Mouse (Mus musculus) olfactory bulb, adult 2 months (tissue): ENCODE results near the gene Anapc10.

ENCODE experiments used
- CTCF ChIP-seq: fragments of 200-500 bp; IDR thresholded peaks from 2 replicates; pipeline ENCODE4 v1.5.1; 2012; ENCODE audit warnings: low read depth, mild to moderate bottlenecking, low read length, moderate library complexity; ENCODE audit not compliant: insufficient read depth
- POLR2A ChIP-seq: fragments of 200-500 bp; IDR thresholded peaks from 2 replicates; pipeline ENCODE4 v1.6.1; 2012; ENCODE audit warnings: mild to moderate bottlenecking, low read depth, low read length, moderate library complexity; ENCODE audit not compliant: insufficient read depth

- TF ChIP-seq CTCF (no peak), POLR2A (no peak)
Observed at GRCm38 (mm10) chr8:79734304-79734703, 22.7 kb downstream of the Anapc10 start.
